Mouse (Mus musculus) stomach, postnatal 0 days (tissue): ENCODE results near the gene Tmem176b. TPM values are rescaled to one million over a fixed set of nuclear protein-coding genes. Genes with fewer than 3 reads are reported as not detected.
"Not testable (repeated sequence)": the region's sequence is repeated elsewhere in the genome, so short reads cannot be mapped to it uniquely, and the experiment has no call there.

Experiments
- ATAC-seq: fragments of 200-750 bp; cut with Nextera tagmentation; 2 replicates; pipeline ENCODE4 v1.8.0; 2017; ENCODE audit not compliant: low FRiP score, low TSS enrichment
- DNase-seq: peaks from one replicate; pipeline ENCODE4 v3.0.0-alpha.2; 2016; ENCODE audit warnings: low spot score
- H3K27ac ChIP-seq: fragments of 300-500 bp; sonication (generic); replicated peaks from 2 replicates; pipeline ENCODE4 v1.5.1; 2014; ENCODE audit warnings: mild to moderate bottlenecking, control low read depth
- H3K27me3 ChIP-seq: fragments of 300-500 bp; sonication (generic); 2 replicates; pipeline ENCODE4 v1.6.1; 2014; ENCODE audit warnings: low read length; ENCODE audit not compliant: control insufficient read depth, insufficient read depth
- H3K36me3 ChIP-seq: fragments of 300-500 bp; sonication (generic); 2 replicates; pipeline ENCODE4 v1.6.1; 2014; ENCODE audit warnings: low read length, mixed read lengths; ENCODE audit not compliant: control insufficient read depth, insufficient read depth
- H3K4me1 ChIP-seq: fragments of 300-500 bp; sonication (generic); replicated peaks from 2 replicates; pipeline ENCODE4 v1.6.1; 2014; ENCODE audit warnings: antibody characterized with exemption; ENCODE audit not compliant: control insufficient read depth, insufficient read depth
- H3K4me2 ChIP-seq: fragments of 300-500 bp; sonication (generic); replicated peaks from 2 replicates; pipeline ENCODE4 v1.6.1; 2014; ENCODE audit warnings: low read depth, mild to moderate bottlenecking, control low read depth, moderate library complexity
- H3K4me3 ChIP-seq: fragments of 300-500 bp; sonication (generic); 2 replicates; pipeline ENCODE4 v1.5.1; 2014; ENCODE audit warnings: low read depth, low read length, control low read depth
- H3K9ac ChIP-seq: fragments of 300-500 bp; sonication (generic); 2 replicates; pipeline ENCODE4 v1.6.1; 2014; ENCODE audit warnings: mild to moderate bottlenecking, low read length, control low read depth, mixed read lengths
- H3K9me3 ChIP-seq: fragments of 300-500 bp; sonication (generic); 2 replicates; pipeline ENCODE4 v1.6.1; 2016; ENCODE audit warnings: low read length; ENCODE audit not compliant: control insufficient read depth
- CTCF ChIP-seq: IDR thresholded peaks from 2 replicates; pipeline ENCODE4 v1.5.1; 2016; ENCODE audit warnings: antibody characterized with exemption, low read depth, mild to moderate bottlenecking, moderate library complexity
- EP300 ChIP-seq: optimal IDR thresholded peaks from 2 replicates; pipeline ENCODE3; 2016; ENCODE audit warnings: antibody characterized with exemption
- WGBS: fragments of 180-500 bp; shearing (Covaris S2); extraction: QIAGEN DNeasy Blood & Tissue Kit; methylation state at CpG from one replicate; pipeline ENCODE4 v1.1.7; 2014; 5-methylcytosine and 5-hydroxymethylcytosine counted together
- polyA plus RNA-seq: library from polyadenylated mRNA; unstranded; fragments of >200 nt; fragmentation: Nextera tagmentation; extraction: Ambion mirVana; gene quantifications from 2 replicates; pipeline ENCODE4 v1.2.1, GENCODE M21; 2015

The Tmem176b gene
- polyA plus RNA-seq, 1 experiment from 2014 or later, result 254 TPM

DNA sequence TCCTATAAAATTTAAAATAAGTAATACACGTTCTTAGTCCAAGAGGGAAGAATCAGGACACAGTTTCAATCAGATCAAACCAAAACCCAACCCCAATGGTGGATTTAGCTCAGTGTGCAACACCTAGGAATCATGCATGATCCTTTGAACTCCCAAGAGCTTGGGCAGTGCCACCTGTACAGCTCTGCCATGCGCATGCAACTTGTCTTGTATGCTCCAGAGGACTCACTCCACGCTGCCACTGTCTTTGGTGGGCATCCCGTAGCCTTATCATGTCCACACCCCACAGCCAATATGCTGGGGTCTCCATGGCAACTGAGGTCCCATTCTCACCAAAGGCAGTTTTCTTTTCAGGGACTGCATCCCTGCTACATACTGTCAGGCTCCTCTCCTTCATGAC, 25.9 kb upstream of the Tmem176b start:
- H3K9me3 ChIP-seq, result no peaks in the 10 kb centered on the region
- WGBS, result 75% methylated on average over 4 of the region's 4 CpGs
- DNase-seq (no peak), ATAC-seq (no peak)
- H3K4me3 ChIP-seq, result no peak overlapping the region
- no peaks in the 10 kb centered on the region for H3K27me3 ChIP-seq
- H3K4me1 ChIP-seq, result no peaks in the 10 kb centered on the region
- H3K9ac ChIP-seq, result no peak overlapping the region
- TF ChIP-seq EP300 (no peak), CTCF (no peak)
- no peak overlapping the region for H3K4me2 ChIP-seq
- H3K27ac ChIP-seq, result no peak overlapping the region
- H3K36me3 ChIP-seq, result no peaks in the 10 kb centered on the region

DNA sequence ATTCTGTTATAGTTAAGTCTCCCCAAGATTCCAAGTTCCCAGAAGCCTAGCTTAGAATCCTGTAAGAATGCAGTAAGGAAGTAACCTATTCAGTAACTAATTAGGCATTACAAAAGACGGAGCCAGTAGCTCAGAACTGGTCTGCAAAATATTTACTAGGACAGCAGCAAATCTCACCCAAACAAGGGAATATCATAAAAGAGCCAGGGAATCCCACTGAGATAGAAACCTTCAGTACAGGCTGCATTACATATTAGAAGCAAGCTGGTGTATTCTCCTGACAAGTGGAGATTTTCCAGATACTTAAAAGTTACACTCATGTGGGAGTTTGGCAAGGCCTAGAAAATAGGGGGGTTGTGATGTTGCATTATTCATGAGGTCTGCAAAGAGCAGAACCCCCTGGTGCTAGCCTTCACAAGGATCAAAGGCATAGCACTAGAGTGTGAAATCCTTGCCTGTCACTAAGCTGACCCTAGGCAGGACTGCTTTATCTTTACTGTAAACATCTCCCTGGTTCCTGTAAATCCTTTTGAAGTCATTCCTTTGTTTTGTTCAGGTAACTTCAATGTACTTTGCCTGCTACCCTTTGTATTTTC, 25.2 kb upstream of the Tmem176b start:
- H3K4me3 ChIP-seq, DNase-seq, H3K9ac ChIP-seq, H3K27me3 ChIP-seq, H3K4me2 ChIP-seq, H3K4me1 ChIP-seq, H3K27ac ChIP-seq, H3K9me3 ChIP-seq, H3K36me3 ChIP-seq, ATAC-seq: not testable (repeated sequence)
- 28% methylated on average over 1 of the region's 1 CpGs for WGBS

DNA sequence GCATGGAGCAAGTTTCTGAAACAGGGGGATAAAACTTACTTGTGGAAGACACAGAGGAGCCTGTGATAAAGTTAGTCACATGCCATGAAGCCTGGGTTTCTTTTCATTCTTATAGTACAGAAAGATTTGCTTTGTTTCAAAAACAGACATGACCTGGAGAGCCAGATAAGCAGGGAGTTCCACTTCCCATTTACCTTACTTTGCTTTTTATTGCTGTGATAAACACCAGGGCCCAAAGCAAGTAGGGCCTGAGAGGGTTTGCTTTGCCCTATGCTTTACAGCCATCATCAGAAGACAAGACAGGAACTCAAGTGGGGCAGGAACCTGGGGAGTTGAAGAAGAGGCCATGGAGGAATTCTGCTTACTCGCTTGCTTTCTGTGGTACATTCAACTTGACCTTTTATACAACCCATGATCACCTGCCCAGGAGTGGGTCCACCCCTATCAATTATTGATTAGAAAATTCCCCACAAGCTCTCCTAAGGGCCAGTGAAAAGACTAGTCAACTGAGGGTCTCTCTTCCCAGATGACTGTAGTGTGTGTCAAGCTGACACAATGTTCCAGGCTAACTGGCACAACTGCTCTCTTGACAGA, 24.0 kb upstream of the Tmem176b start:
- H3K4me1 ChIP-seq, result no peaks in the 10 kb centered on the region
- TF ChIP-seq EP300 (no peak), CTCF (no peak)
- no peak overlapping the region for H3K4me3 ChIP-seq
- 97% methylated on average over 1 of the region's 1 CpGs for WGBS
- no peak overlapping the region for H3K4me2 ChIP-seq
- no peak overlapping the region for H3K9ac ChIP-seq
- ATAC-seq (no peak), DNase-seq (no peak)
- no peak overlapping the region for H3K27ac ChIP-seq
- H3K9me3 ChIP-seq, result no peaks in the 10 kb centered on the region
- no peaks in the 10 kb centered on the region for H3K27me3 ChIP-seq
- H3K36me3 ChIP-seq, result no peaks in the 10 kb centered on the region

DNA sequence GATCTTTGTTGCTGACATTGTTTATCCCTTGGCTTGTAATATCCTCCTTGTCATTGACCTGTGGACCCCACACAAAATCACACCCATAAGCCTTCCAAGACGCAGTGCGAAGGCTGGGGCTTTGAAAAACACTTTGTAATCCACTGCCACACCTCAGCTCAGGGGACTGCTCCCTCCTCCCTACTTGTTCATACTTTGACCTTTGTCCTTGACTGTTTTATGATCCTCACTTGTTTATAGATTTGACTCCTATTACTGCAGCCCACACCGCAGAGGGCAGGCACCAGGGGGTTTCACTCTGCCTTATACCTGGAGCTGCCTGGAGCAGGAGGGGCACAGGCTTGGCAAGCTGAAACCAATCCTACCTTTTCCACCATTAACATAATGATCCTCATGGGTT, 23.4 kb upstream of the Tmem176b start:
- WGBS, result 35% methylated on average over 3 of the region's 3 CpGs
- no peak overlapping the region for H3K4me3 ChIP-seq
- H3K9me3 ChIP-seq, result no peaks in the 10 kb centered on the region
- no peaks in the 10 kb centered on the region for H3K4me1 ChIP-seq
- H3K27me3 ChIP-seq, result no peaks in the 10 kb centered on the region
- TF ChIP-seq CTCF, result no peak
- no peak for TF ChIP-seq EP300
- 0 out of 2 replicates have a peak, but pooled peaks have one; percentile 34 for ATAC-seq
- no peak overlapping the region for H3K27ac ChIP-seq
- H3K9ac ChIP-seq, result no peak overlapping the region
- H3K36me3 ChIP-seq, result no peaks in the 10 kb centered on the region
- DNase-seq, result no peak
- no peak overlapping the region for H3K4me2 ChIP-seq

DNA sequence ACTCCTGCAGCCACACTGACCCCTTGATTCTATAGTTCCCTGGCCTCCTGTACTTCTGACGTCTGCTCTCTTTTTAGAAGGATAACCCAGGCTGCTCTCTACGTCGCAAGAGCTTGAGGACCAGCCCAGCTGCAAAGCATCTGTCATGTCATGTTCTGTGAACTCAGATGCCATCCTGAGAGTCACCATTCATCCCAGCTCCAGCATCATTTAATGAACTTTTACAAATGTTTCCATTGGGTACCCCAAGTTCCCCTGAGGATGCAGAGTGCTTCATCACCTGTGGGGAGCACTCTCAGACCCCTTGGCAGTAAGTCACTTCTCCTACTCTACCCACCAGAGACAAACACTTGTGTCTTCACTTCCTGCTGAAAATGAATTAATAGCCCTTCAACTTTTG, 22.9 kb upstream of the Tmem176b start:
- H3K4me3 ChIP-seq, result no peak overlapping the region
- no peak for TF ChIP-seq EP300
- TF ChIP-seq CTCF, result 0 out of 2 replicates have a peak, but pooled peaks have one; percentile 2
- DNase-seq, result no peak
- no peaks in the 10 kb centered on the region for H3K4me1 ChIP-seq
- WGBS, result 51% methylated on average over 3 of the region's 3 CpGs
- no peaks in the 10 kb centered on the region for H3K9me3 ChIP-seq
- no peak overlapping the region for H3K9ac ChIP-seq
- H3K4me2 ChIP-seq, result no peak overlapping the region
- H3K27me3 ChIP-seq, result no peaks in the 10 kb centered on the region
- no peak for ATAC-seq
- H3K27ac ChIP-seq, result no peak overlapping the region
- H3K36me3 ChIP-seq, result no peaks in the 10 kb centered on the region

DNA sequence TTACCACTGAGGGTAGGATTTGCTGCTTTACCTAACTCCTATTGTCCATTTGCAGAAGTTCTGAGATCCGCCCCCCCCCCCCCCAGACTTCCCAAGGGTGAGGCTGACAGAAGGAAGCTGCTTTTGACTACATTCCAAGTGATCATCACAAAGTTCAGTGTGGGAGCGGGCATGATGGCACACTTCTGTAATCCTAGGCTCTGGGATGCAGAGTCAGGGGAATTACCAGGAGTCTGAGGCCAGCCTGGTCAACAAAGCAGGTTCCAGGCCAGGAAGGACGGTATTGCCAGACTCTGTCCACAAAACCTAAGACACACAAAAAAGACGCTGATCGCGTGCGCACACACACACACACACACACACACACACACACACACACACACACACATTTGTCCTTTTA, 22.2 kb upstream of the Tmem176b start:
- TF ChIP-seq CTCF (no peak), EP300 (no peak)
- Histone ChIP-seq H3K4me3 (no peak overlapping the region), H3K9ac (no peak overlapping the region), H3K9me3 (no peaks in the 10 kb centered on the region), H3K36me3 (no peaks in the 10 kb centered on the region), H3K27me3 (no peaks in the 10 kb centered on the region), H3K27ac (no peak overlapping the region), H3K4me2 (no peak overlapping the region), H3K4me1 (no peaks in the 10 kb centered on the region)
- 73% methylated on average over 7 of the region's 7 CpGs for WGBS
- ATAC-seq (no peak), DNase-seq (no peak)
